Mouse (Mus musculus) bone marrow, adult 2 months (tissue): Measurements from ENCODE around the gene Macrod2.

Experiments
- CTCF ChIP-seq: fragments of 200-500 bp; IDR thresholded peaks from 2 replicates; pipeline ENCODE4 v1.5.1; 2011; ENCODE audit warnings: low read length, control low read depth; ENCODE audit not compliant: control insufficient read depth, insufficient read depth
- POLR2A ChIP-seq: fragments of 200-500 bp; IDR thresholded peaks from 2 replicates; pipeline ENCODE4 v1.6.1; 2011; ENCODE audit warnings: low read depth, mild to moderate bottlenecking, control low read depth, low read length, borderline replicate concordance; ENCODE audit not compliant: control insufficient read depth

- TF ChIP-seq CTCF (no peak), POLR2A (no peak)
Observed at GRCm38 (mm10) chr2:141472791-141473190, 1077.7 kb downstream of the Macrod2 start.
